Mouse (Mus musculus) embryo, embryonic 11 days (tissue): Measurements from ENCODE around the gene Nrbp1.

Experiments
- DNase-seq: peaks from one replicate; pipeline ENCODE4 v3.0.0-alpha.2; 2015

Gene Nrbp1

GRCm38 (mm10) chr5:31273018-31273417 lies 32.4 kb downstream of the Nrbp1 start:
- DNase-seq: no peak

GRCm38 (mm10) chr5:31279245-31279988 lies 38.8 kb downstream of the Nrbp1 start:
- no peak for DNase-seq

- DNase-seq: no peak
These were observed 47.6 kb downstream of the Nrbp1 start for GRCm38 (mm10) chr5:31288225-31288624.

GRCm38 (mm10) chr5:31288655-31289054 lies 48.0 kb downstream of the Nrbp1 start:
- no peak for DNase-seq

- no peak for DNase-seq
These were observed 49.1 kb downstream of the Nrbp1 start for GRCm38 (mm10) chr5:31289626-31290230.

GRCm38 (mm10) chr5:31290521-31291360 lies 50.1 kb downstream of the Nrbp1 start, which contains the start of gene Ift172:
Ift172 (minus strand) TSS chr5:31291116.
- DNase-seq: peak; percentile 99

GRCm38 (mm10) chr5:31291361-31291688 lies 50.7 kb downstream of the Nrbp1 start:
- no peak for DNase-seq

GRCm38 (mm10) chr5:31294964-31295605 lies 54.4 kb downstream of the Nrbp1 start:
- no peak for DNase-seq

- peak; percentile 83 for DNase-seq
These were observed 55.0 kb downstream of the Nrbp1 start, which contains the start of gene Fndc4 for GRCm38 (mm10) chr5:31295606-31296141. Fndc4 (minus strand) TSS chr5:31296080.

- no peak for DNase-seq
These were observed 56.5 kb downstream of the Nrbp1 start, which contains the start of gene Gckr for GRCm38 (mm10) chr5:31297047-31297757. Gckr (plus strand) TSS chr5:31297443.

GRCm38 (mm10) chr5:31297981-31298380 lies 57.3 kb downstream of the Nrbp1 start:
- DNase-seq: no peak

- no peak for DNase-seq
These were observed 57.8 kb downstream of the Nrbp1 start for GRCm38 (mm10) chr5:31298486-31298885.
